Mouse (Mus musculus): ENCODE results near the gene Ldhc.
"Not testable (repeated sequence)": the region's sequence is repeated elsewhere in the genome, so short reads cannot be mapped to it uniquely, and the experiment has no call there.

The Ldhc gene

DNA sequence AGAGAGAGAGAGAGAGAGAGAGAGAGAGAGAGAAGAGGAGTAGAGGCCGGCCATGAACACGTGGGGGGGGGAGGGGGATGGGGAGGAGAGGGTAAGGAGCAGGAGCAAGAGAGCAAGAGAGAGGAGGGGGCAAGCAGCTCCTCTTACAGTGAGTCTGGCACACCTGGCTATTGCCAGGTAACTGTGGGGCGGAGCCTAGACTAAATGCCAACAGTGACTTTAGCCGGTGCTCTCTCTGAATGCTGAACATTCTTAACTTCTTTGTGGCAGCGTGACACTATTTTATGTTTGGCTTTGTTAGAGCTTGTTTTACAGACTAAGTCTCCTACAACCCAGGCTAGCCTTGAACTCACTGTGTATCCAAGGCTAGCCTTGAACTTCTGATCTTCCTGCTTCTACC is 18.7 kb upstream of the Ldhc start:
- no peak for DNase-seq (ENCODE audit: low spot score)

DNA sequence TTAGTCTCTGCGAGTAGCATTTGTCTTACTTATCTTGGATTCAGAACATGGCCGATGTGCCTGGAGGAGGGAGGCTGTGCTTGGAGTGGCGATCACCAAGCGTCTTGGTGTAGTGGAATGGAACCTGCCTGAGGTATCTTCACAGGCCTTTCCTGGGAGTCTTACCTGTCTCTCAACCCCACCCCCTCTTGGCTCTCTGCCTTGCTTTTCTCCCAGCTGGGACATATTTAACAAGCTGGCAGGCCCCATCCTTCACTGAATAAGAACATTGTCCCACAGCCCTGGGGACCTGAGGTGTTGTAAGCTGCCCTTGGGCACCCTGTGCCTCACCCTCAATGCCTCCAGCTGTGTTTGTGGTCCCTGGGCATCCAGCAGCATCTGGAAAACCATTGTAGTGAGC is 17.4 kb upstream of the Ldhc start:
- DNase-seq (ENCODE audit: low spot score) = no peak

DNA sequence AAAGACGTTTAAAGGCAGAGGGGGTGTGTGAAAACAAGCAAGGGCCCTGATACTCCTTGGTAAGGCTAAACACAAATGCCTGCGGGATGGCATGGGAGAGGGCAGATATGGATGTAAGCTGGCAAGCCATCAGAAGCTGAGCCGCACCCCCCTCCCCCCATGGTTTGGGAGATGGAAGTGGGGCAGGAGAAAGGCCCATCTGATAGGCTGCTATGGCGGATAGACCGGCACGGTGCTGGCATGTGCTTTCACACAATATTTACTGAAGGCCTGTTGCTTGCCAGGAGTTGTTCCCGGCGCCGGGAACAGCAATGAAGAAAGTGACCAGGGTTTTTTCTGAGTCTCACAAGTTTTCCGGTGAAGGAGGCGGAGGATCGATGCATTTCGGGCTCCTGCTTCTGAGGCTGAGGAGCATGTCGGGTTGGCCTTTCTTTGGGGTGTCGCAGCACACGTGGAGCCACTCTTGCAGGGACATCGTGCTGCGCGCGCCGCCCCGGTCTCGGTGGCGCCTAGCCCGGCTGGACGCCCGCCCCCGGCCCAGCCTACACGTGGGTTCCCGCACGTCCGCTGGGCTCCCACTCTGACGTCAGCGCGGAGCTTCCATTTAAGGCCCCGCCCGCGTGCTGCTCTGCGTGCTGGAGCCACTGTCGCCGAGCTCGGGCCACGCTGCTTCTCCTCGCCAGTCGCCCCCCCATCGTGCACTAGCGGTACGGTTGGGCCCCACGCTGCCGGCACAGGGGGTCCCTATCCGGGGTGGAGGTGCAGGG is 15.6 kb upstream of the Ldhc start:
- peak; percentile 88 for DNase-seq (ENCODE audit: low spot score)

DNA sequence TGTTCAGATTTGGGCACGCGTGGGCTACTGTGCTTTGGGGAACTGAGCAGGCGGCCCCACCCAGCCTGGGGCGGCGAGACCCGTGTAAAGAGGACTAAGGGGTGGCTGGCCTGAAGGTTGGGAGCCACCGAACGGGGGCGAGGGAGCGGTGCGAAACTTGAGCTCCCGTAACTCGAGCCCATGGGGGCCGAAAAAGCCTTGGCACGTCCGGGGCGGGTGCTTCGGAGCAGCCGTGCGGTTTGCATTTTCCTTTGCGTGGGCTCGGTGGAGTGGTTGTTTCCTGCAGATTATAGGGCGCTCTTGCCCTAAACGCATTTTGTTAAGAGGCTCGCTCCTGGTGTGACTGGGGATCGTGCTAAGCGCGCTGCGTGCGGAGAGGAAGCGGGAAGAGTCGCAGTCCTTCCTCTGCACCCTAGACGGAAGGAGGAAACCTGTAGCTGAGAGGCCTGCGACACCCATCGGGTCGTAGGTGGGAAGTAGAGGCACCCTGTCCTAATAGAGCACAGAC is 15.0 kb upstream of the Ldhc start:
- DNase-seq (ENCODE audit: low spot score) = peak; percentile 27

DNA sequence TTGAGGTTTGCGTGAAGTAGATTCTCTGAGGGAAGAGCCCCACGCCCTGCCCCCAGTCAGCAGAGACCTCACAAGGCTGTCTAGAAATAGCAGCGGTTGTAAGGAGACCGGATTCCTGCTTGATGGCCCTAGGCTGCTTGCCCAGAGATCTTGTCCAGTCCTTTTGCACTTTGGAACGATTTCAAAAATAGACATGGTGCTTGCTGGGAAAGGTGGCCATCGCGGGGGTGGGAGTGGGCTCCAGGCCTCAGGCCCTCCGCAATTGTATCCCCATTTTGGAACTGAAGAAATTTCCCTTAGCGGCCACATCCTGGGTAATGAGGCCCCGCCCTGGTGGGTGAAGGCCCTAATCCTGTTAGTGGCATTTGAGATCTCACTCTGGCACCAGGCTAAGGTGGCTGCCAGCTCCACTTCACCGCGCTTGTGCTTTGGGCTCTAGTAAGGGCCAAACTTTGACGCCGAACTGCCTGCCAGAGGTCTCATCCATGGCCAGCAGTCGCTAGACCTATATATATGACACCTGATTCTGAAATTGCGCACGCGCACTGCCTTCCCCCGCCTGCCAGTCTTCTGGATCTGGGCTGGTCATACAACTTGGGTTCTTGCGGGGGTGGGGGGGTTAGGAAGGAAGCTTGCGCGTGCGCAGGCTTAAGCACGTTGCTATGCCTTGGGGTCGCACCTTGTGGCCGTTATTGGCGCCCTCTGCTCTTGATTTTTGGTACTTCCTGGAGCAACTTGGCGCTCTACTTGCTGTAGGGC is 14.3 kb upstream of the Ldhc start:
- DNase-seq (ENCODE audit: low spot score) = peak; percentile 79

DNA sequence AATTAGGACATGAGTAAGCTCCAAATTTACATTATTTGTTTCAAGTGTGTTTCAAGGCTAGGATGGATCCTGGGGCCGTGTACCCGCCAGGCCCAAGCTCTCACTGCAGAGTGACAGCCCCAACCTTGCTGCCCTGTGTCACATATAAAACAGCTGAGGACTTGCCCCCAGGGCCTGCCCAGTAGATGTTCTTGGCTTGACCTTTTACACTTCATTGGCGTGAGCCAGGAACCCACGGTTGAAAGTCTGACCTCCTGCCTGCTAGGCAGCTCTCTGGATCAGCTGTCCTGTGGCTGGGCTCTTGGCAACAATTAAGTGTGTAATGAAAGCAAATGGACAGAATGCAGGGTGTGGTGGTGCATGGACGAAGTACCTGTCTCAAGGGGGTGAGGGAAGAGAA is 11.7 kb upstream of the Ldhc start:
- DNase-seq (ENCODE audit: low spot score) = no peak

DNA sequence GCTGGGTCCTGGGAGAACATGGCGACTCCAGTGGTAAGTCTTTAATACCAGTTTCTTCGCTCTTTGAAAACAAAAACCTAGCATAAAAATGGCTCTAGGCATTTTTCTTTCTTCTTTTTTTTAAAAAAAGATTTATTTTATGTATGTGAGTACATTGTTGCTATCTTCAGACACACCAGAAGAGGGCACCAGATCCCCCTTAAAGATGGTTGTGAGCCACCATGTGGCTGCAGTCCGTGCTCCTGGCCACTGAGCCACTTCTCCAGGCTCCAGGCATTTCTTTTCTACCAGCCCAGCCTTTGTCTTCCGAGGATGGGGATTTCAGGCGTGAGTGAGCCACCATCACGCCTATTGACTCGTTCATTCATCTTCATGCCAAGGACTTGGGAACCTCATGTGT is 10.0 kb upstream of the Ldhc start:
- DNase-seq (ENCODE audit: low spot score) = no peak

DNA sequence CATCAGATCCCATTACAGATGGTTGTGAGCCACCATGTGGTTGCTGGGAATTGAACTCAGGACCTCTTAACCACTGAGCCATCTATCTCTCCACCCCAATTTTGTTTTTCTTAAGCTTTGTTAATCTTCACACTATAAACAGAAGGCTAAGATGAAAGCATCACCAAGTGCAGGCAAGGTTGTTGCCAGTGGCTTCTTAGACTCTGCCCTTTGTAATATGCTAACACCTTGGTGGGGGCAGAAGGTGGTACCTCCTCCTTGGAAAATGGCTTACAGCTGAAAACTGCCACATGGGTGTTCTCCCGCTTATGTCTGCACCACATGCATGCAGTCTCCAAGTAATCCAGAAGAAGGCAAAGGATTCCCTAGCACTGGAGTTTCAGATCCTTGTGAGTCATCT is 8.3 kb upstream of the Ldhc start:
- DNase-seq (ENCODE audit: low spot score) = no peak

DNA sequence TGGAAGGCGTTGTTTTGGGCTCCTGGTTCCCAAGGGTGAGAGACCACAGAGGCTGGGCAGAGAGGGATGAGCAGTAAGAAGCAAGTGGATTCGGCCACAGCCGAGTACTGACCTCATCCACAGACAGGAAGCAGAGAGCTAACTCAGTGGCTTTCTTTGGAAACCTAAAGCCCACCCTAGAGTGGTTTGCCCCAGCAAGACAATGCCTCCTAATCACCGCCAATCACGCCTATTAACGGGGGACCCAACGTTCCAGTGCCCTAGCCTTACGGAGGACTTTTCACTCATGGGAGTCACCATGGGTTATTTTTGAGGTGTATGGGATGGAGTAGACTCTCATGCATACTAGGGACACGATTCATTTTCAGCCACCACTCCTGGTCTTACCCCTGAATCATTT is 7.6 kb upstream of the Ldhc start:
- no peak for DNase-seq (ENCODE audit: low spot score)

DNA sequence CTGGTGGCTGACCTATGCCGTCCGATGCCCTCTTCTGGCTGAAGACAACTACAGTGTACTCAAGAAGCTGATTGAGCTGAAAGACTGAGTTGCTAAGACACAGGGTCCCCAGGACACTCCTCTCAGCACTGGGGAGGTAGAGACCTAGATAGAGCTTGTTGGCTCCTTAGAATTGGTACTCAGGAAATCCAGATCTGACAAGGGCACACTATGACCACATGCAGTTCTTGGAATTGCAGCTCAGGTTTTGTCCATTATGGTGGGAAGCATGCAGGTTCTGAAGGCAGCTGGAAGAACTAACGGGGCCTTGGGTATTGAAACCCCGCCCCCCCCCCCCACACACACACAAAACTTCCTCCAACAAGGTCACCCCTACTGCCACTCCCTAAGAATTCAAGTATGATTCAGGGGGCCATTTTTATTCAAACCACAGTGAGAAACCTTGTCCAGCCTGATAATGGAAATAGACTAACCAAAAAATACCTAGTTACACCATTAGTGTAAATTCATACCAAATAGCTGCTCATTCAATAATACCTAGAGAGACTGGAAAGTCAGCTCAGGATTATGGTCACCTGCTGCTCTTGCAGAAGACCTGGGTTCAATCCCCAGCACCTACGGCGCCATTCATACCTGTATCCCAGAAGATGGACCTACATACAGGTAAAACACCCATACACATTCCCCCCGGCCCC is 5.0 kb upstream of the Ldhc start:
- DNase-seq (ENCODE audit: low spot score) = no peak

DNA sequence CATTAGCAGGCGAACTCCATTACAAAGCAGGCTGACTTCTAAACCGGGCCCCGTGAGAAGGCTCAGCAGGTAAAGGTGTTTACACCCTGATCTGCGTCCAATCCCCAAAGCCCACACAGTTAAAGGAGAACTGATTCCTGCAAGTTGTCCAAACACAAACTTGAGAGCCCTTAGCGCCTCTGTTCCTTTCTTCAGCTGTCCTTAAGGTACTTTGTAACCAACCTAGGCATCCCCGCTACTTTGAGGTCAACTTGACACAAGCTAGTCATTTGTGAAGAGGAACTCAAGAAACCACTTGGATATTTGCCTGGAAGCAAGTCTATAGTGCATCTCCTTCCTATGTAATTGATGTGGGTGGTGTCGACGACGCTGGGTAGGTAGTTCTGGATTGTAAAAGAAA is 3.6 kb upstream of the Ldhc start:
- no peak for DNase-seq (ENCODE audit: low spot score)

DNA sequence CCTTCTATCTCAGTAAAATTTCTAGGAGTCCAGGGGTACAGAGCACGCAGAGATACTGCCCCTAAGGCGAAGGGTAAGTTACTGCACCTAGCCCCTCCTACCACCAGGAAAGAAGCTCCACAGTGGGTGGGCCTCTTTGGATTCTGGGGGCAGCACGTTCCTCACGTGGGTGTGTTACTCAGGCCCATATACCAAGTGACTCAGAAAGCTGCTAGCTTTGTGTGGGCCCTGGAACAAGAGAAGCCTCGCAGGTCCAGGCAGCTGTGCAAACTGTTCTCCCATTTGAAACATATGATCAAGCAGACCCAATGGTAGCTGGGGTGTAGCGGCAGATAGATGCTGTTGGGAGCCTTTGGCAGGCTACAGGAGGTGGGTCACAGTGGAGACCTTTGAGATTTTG is 2.0 kb upstream of the Ldhc start:
- no peak for DNase-seq (ENCODE audit: low spot score)

DNA sequence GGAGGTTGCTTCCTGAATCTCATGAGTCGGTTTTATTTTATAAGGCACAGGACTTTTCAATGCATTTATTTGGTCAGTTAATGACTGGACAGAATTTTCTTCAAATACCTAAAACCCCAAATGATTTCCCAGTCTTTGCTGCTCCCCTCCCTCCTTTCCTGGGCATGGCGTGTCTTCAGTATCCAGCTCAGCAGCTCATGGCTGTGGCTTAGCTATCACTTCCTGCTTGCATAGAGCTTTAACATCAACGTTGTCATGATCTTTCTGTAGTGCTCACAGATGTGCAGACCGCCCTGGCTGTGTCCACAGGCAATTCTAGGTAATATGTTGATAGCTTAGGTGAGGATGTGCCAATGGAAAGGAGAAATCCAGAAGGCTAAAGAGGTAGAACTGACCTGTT is 11.0 kb downstream of the Ldhc start:
- DNase-seq (ENCODE audit: low spot score) = no peak

DNA sequence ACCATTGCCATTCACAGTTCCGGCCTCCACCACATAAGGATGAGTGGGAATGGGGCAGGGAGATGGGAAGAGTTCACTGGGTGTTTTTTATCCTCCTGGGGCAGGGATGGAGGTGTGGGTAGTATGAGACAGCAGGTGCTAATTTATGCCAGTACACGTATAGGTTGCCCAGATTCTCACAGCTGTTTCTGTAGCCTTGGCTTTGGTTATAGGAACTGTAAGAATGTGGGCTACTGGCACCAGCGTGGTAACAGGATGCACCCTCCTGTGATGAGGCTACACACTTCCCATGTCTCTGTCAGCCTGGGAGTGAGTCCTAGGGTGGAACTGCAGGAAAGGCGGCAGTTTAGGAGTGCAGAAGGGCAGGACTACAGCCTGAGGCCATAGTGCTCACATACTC is 15.8 kb downstream of the Ldhc start:
- no peak for DNase-seq (ENCODE audit: low spot score)

DNA sequence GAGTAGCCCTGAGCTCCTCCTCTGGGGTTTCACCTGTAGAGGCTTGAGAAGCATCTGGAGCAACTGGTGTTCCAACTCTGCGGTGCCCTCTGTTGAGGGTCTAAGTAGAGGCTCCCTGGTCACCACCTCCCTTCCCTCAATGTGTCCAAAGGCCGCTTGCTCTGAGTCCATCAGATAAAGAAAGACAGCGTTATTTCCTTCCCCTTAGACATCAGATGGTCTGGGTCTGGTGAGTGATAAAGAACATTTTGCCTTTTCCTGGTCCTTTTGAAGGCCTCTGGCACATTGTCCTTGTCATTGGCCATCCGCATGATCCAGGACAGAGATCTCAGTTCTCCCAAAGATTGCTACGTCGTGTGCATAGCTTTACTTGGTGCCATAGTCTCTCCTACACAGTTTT is 16.3 kb downstream of the Ldhc start:
- no peak for DNase-seq (ENCODE audit: low spot score)

DNA sequence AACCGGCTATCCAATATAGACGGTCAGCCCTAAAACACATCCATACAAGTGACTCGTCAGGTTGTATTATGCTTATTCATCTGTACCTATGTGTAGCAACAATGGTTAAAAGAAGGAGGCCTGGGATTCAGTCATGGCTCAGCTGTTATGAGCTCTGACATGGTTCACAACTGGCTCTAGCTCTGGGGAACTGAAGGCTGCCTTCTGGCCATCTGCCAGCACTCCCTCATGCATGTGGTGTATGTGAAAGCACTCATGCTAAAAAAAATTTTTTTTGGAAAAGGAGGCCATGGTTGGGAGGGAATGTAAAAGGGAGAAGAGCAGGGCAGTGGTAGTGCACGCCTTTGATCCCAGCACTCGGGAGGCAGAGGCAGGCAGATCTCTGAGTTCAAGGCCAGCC is 18.8 kb downstream of the Ldhc start:
- peak; percentile 14 for DNase-seq (ENCODE audit: low spot score)

DNA sequence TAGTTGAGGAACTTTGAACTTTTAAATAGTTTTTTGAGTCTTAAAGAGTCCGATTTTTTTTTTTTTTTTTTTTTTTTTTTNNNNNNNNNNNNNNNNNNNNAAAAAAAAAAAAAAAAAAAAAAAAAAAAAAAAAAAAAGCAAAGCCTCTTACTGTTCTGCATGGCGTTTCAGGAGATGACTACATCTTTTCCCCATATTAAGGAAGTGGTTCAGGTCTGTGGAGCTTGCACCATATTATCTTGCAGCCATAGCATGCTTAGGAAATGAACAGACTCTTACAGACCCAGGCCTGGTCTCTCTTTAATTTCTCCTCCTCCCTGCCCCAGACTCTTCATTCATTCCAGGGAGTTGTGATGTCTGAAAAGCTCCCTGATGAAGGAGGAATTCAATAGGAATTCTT is 20.0 kb downstream of the Ldhc start:
- no peak for DNase-seq (ENCODE audit: low spot score)

DNA sequence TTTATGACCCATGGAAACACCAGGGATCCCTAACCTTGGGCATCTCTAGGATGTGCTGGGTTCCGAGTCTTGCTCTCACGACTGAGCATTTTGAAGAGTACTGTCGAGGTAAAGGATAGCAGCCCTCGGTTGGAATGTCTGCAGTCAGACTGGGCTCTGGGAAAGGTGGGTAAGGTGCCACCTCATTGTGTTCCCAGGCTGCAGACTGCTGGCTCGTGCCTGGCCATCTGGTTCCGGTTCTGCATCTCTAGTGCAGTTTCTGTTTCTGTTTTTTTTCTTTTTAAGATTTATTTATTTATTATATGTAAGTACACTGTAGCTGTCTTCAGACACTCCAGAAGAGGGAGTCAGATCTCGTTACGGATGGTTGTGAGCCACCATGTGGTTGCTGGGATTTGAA is 20.9 kb downstream of the Ldhc start:
- DNase-seq (ENCODE audit: low spot score) = not testable (repeated sequence)

DNA sequence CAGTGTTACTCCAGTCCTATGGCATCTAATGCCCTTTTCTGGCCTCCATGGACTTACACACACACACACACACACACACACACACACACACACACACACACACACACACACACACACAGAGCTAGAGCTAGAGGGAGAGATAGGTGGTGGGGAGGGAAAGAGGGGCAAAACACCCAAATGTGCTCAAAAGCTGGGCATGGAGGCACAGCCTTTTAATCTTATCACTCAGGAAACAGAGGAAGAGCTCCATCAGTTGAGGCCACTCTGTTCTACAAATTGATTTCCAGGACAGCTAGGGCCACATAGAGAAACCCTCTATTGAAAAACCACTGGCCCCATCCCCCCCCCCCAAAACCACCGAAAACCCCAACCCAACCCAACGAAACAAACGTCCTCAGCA is 22.3 kb downstream of the Ldhc start:
- DNase-seq (ENCODE audit: low spot score) = no peak

DNA sequence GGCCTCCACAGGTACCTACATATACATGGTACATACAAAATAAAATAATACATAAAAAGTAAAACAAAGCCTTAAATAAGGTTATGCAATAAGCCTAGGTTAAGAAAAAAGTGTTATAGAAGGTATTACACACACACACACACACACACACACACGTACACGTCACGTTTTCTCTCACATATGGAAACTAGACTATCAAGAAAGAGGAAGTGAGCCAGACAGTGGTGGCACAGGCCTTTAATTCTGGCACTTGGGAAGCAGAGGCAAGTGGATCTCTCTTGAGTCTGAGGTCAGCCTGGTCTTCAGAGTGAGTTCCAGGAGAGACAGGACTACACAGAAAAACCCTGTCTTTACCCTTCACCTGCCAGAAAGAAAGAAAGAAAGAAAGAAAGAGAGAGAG is 34.5 kb downstream of the Ldhc start:
- DNase-seq (ENCODE audit: low spot score) = no peak

DNA sequence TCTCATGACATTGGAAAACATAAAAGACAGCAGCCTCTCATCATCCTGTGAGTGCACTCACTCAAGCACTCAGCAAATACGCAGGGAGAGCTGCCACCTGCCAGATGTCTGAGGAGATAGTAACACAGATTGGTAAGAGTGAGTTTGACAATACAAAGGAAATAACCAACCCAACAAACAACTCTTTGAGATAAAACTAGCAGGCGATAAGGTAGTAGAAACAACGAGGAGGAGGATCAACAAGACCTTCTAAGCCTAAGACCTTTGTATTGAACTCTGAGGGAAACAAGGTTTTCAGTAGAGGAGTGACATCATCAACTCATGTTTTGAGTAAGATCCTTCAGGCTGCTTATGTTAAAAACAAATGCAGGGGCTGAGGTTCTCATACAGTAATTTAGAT is 38.3 kb downstream of the Ldhc start:
- DNase-seq (ENCODE audit: low spot score) = no peak

DNA sequence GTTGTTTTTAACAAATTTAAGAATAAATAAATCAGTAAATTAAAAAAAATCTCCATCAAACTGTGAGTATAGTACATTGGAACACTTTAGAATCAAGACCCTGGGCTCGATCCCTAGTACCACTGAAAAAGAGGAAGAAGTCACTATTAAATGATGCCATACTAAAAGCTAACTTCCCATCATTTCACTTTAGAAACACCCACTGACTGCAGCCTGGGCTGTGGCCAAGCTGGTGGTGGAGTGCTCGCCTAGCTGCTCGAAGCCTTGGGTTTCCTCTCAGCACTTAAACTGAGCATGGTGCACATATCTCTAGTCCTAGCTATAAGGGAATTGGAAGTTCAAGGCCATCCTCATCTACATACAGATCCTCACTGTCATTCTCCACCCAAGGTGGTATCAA is 50.2 kb downstream of the Ldhc start:
- DNase-seq (ENCODE audit: low spot score) = no peak

DNA sequence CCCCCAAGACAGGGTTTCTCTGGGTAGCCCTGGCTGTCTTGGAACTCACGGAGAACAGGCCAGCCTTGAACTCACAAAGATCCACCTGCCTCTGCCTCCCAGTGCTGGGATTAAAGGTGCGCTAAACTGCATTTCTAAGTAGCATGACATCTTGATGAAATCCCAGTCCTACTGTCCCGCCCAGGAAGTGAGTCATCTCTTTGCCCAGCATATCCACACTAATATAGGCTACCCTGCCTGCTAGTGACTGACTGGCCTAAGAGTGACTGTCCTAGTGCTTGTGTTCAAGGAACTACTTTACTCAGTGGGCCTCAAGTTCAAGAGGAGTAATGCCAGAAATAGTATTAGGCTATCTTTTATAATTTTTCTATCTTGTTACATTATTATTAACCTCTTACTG is 55.4 kb downstream of the Ldhc start:
- DNase-seq (ENCODE audit: low spot score) = no peak

Data from MN1 (cell line).